Mouse (Mus musculus) kidney, postnatal 25 days (tissue): ENCODE data around the gene Fam227a.

Experiments
- DNase-seq, 2 experiments: peaks; one replicate each; pipeline ENCODE4 v3.0.0; 2021; ENCODE audit warnings: mixed read lengths in 2 of 2

Fam227a gene

GRCm38 (mm10) chr15:79683707-79684465 is 25.1 kb upstream of the Fam227a start:
- no peak for DNase-seq

GRCm38 (mm10) chr15:79683146-79683545 is 24.4 kb upstream of the Fam227a start:
- DNase-seq: peak in 1 of 2 experiments; percentile 57

- peak; percentile 35 to 59 for DNase-seq
Measured at GRCm38 (mm10) chr15:79681973-79682372, 23.2 kb upstream of the Fam227a start.

DNA sequence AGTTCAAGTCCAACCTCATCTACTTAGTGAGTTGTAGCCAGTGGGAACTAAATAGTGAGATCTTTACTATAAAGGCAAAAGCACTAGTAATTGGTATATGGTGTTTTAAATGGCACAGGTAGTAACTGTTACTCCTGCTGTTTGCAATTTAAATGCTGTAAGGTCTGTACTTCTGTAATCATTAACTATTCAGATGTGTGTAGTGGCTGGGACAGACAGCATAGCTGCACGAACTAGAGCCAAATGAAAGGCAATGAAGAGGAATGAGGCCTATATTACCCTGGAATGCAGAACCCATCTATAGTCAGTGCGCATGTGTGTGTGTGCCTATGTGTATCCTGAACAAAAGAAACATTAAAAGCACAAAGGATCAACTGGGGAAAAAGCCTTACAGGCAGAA is 19.2 kb upstream of the Fam227a start:
- no peak for DNase-seq

DNA sequence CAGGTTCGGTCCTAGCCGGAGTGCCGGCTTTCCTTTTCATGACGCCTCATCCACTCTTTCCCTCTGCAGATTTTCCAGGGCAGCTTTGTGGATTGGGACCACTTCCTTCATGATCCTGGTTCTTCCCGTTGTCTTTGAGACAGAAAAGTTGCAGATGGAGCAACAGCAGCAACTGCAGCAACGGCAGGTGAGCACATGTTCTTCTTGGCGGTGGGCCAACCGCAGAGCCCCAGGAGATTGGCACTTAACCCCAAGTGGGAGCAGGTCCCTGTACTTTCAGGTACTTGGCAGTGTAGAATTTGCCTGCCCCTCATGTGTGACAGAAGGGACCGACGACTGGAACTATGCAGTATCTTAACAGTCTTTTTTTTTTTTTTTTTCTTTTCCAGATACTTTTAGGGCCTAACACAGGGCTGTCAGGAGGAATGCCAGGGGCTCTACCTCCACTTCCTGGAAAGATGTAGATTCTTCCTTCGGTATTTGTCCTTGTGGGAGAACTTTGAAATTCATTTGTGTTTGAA is 13.1 kb upstream of the Fam227a start:
- DNase-seq: peak in 1 of 2 experiments; percentile 48

GRCm38 (mm10) chr15:79670972-79671299 is 12.2 kb upstream of the Fam227a start:
- no peak for DNase-seq

DNA sequence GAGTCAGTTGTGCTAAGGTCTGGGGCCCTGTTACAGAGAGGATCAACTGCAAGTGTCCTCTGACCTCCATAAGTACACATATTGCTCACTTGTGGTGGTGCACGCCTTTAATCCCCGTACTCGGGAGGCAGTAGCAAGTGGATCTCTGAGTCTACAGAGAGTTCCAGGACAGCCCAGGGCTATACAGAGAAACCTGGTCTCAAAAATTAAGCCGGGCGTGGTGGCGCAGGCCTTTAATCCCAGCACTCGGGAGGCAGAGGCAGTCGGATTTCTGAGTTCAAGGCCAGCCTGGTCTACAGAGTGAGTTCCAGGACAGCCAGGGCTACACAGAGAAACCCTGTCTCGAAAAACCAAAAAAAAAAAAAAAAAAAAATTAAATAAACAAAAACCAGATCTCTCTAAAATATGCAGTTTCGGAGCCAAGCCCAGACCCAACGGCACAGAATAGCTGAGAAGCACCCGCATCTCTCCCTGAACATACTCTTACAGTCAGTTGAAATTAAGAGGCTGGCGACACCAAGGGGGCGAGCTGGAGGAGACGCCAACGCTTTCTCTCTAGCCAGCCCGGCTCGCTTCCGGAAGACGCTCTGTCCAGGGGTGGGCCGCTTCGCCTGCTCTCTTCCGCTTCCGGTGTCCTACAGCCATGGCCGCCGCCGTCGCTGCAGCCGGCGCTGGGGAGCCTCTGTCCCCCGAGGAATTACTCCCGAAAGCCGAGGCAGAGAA is 11.7 kb upstream of the Fam227a start, which contains the start of gene Tomm22:
Gene Tomm22 (plus strand): TSS at position 613 of the 723 bp plus-strand sequence.
- DNase-seq: peak; percentile 91 to 96

DNA sequence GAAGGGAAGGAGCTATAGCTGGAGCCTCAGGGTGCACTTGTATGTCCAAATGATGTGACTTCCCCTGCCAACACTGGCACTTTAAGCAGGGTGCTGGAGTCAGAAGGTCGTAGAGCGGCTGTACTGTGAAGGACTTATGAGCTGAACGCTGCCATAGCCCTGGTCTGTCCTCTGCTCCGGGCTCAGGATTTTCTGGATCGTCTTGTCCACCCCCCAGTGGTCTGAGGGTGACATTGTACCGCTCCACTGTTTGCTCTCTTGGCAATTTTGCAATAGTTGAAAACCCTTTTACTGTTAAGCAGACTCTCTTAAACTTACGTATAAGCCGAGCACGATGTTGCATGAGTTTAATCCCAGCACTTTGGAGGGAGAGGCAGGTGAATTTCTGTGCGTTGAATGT is 10.4 kb upstream of the Fam227a start:
- peak in 1 of 2 experiments; percentile 50 for DNase-seq

DNA sequence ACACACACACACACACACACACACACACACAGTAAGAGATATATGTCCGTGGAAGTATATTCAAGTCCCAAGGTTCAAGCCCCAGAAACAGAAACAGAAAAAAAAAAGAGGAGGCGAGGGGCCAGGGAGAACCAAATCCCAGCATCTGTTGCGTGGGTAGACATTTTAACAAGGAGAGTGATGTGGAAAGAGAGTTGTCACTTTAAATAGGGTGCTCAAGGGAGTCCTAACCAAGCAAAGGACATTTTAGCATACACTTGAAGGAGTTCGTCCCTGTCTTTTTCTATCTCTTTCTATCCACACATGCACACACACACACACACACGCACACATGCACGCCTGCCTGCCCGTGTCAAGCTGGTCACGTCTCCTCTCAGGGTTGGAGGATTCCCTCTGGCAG is 5.9 kb upstream of the Fam227a start:
- DNase-seq: no peak

GRCm38 (mm10) chr15:79661852-79662251 is 3.1 kb upstream of the Fam227a start:
- DNase-seq: peak in 1 of 2 experiments; percentile 62

- peak; percentile 88 to 96 for DNase-seq
Measured at GRCm38 (mm10) chr15:79657837-79658530, 772 bp downstream of the Fam227a start.

DNA sequence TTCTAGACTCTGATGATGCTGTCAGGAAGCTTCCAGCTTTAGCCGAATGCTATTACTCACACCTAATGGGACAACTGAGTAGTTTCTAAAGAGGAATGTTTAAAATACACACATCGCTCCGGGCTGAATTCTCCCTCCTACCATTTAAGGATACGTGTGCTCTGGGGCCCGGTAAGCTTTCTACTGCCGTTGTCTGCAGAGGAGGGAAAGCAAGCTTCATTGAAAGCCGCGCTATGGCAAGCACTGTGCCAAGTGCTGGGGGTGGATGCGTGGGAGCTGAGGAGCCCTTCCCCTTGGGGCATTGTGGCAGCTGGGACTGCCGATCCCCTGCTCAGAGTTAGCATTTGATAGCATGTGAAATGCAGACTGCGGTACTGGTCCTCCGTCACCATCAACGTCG is 2.3 kb downstream of the Fam227a start:
- no peak for DNase-seq

DNA sequence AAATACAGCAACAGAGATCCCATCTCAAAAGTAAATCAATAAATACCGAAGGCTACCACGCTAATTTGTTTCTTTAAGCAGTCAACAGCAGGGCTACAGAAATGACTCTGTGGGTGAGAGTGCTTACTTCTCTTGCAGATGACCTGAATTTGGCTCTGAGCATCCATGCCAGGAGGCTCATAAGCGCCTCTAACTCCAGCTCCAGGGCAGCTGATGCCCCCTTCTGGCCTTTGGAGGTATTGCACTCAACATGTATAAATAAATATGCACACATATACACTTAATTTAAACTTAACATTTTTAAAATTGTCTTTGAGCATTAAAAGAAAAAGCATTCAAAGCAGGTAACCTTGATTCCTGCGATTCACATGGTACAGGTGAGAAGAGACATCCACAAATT is 7.3 kb downstream of the Fam227a start:
- peak in 1 of 2 experiments; percentile 14 for DNase-seq

GRCm38 (mm10) chr15:79650569-79650968 is 8.2 kb downstream of the Fam227a start:
- peak in 1 of 2 experiments; percentile 58 for DNase-seq

GRCm38 (mm10) chr15:79648130-79648529 is 10.6 kb downstream of the Fam227a start:
- no peak for DNase-seq

- no peak for DNase-seq
Measured at GRCm38 (mm10) chr15:79645483-79645882, 13.3 kb downstream of the Fam227a start.

DNA sequence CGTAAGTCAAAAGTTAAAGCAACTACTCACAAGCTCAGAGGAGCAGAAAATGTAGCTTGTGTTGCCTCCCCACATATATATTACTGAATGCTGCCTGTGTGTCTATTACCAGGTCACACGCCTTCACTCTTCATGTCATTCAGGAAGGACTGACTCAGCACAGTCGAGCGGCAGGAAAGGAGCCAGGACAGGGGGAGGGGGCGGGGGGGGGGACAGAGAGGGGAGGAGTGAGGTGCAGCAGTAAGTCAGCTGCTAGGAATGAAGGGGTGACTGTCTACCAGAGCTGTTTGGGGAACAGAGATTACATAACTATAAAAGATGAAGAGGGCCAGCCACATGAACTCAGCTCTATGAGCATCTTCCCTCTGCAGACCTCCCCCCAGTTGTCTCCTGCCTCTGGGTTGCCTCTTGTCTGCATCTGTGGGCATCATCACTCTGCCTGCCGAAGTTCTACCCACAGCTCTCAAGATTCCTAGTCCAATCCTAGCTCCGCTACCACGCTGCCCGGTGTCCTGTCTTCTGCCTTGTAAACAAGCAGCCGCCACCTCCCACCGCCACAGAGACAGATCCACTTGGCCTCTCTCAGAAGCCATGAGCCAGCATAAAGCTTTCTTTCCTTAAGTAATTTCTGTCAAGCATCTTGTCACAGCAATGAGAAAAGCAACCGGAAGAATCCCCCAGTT is 17.5 kb downstream of the Fam227a start:
- no peak for DNase-seq

DNA sequence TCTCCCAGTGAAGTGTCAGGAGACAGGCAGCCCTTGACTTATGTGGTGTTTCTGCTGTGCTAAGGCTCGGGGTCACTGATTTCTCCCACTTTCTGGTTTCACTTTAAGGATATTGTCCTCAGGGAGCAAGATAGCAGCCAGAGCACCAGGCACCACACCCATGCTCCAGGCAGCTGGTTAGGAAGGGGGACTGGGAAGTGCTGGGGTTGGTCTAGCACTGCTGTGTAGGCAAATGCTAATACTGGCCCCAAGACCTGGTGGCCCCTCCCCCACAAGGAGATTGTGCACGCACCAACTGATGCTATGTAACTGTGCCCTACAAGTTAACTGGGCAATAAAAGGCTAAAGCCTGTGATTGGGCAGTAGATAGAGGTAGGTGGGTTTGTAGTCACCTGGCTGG is 28.3 kb downstream of the Fam227a start:
- DNase-seq: peak in 1 of 2 experiments; percentile 7

GRCm38 (mm10) chr15:79619770-79620414 is 38.9 kb downstream of the Fam227a start:
- DNase-seq: no peak

DNA sequence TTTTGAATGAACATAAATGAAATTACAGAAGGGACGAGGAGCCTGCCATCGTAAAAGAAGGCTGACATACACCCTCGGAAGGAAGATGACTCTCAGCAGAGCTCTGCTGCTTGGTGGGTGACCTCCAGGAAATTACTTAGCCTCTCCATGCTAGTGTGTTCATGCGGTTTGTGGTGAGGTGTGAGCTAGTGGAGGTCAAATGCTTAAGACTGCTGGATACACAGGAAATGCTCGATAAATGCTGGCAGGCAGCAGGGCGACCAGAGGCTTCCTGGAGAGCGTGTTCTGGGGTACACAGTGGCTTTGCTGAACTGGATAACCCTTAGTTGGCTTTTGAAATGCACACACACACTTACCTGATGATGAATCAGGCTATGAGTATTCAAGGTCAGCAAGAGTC is 40.3 kb downstream of the Fam227a start:
- no peak for DNase-seq

DNA sequence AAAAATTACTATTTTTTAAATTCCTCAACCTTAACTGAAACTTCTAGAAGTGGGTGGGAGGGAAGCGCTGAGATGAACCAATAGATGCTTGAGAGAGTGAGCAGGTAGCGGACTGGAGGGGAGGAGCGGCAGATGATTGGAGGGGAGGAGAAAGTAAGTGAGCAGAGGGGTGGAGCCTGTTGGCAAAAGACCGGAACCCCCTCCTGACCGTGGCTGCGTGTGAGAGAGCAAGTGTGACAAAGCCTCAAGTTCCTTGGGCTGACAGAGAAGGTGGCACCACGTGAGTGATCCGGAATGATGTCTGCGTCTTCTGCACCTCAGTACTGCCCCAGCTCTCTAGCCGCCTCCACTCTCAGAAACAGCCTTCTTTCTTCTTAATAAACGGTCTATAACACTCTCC is 41.6 kb downstream of the Fam227a start:
- no peak for DNase-seq

GRCm38 (mm10) chr15:79616729-79617128 is 42.0 kb downstream of the Fam227a start:
- no peak for DNase-seq
